Mouse (Mus musculus) T-cell, adult 2 months (primary cell): Measurements from ENCODE around the gene Cryz.

Experiments
- DNase-seq: peaks from one replicate; pipeline ENCODE4 v3.0.0; 2022; ENCODE audit warnings: low spot score

Cryz gene

GRCm38 (mm10) chr3:154596488-154596933 is at the start of gene Cryz:
TSS of gene Cryz (plus strand) at chr3:154596711.
- peak; percentile 80 for DNase-seq

GRCm38 (mm10) chr3:154547549-154548426 is 48.7 kb upstream of the Cryz start:
- no peak for DNase-seq

GRCm38 (mm10) chr3:154548868-154549301 is 47.6 kb upstream of the Cryz start:
- DNase-seq, result no peak

GRCm38 (mm10) chr3:154550326-154551034 is 46.0 kb upstream of the Cryz start:
- no peak for DNase-seq

GRCm38 (mm10) chr3:154551035-154551411 is 45.5 kb upstream of the Cryz start:
- DNase-seq, result no peak

GRCm38 (mm10) chr3:154562192-154562591 is 34.3 kb upstream of the Cryz start:
- DNase-seq, result no peak

GRCm38 (mm10) chr3:154565437-154565836 is 31.1 kb upstream of the Cryz start:
- DNase-seq, result no peak

GRCm38 (mm10) chr3:154570029-154570575 is 26.4 kb upstream of the Cryz start:
- no peak for DNase-seq

GRCm38 (mm10) chr3:154570786-154571185 is 25.7 kb upstream of the Cryz start:
- DNase-seq, result no peak

GRCm38 (mm10) chr3:154572341-154572972 is 24.1 kb upstream of the Cryz start:
- DNase-seq, result peak; percentile 5

- no peak for DNase-seq
Measured at GRCm38 (mm10) chr3:154573666-154574065, 22.8 kb upstream of the Cryz start.

GRCm38 (mm10) chr3:154577895-154578294 is 18.6 kb upstream of the Cryz start:
- DNase-seq, result no peak

GRCm38 (mm10) chr3:154584351-154584750 is 12.2 kb upstream of the Cryz start:
- DNase-seq, result no peak

GRCm38 (mm10) chr3:154590971-154591370 is 5.5 kb upstream of the Cryz start:
- DNase-seq, result no peak

- DNase-seq, result no peak
Measured at GRCm38 (mm10) chr3:154591621-154592020, 4.9 kb upstream of the Cryz start.

GRCm38 (mm10) chr3:154593596-154593995 is 2.9 kb upstream of the Cryz start:
- DNase-seq, result no peak

- DNase-seq, result no peak
Measured at GRCm38 (mm10) chr3:154594156-154594555, 2.4 kb upstream of the Cryz start.

GRCm38 (mm10) chr3:154596934-154597554 is 533 bp downstream of the Cryz start, which contains the start of gene Tyw3:
TSS of gene Tyw3 (minus strand) at chr3:154597104.
- DNase-seq, result peak; percentile 88

GRCm38 (mm10) chr3:154597561-154597960 is 1.1 kb downstream of the Cryz start:
- DNase-seq, result no peak

GRCm38 (mm10) chr3:154602141-154602540 is 5.6 kb downstream of the Cryz start:
- DNase-seq, result no peak

- DNase-seq, result no peak
Measured at GRCm38 (mm10) chr3:154604871-154605270, 8.4 kb downstream of the Cryz start.

GRCm38 (mm10) chr3:154607896-154608295 is 11.4 kb downstream of the Cryz start:
- no peak for DNase-seq
